Mouse (Mus musculus) cerebellum, postnatal 4 days (tissue): ENCODE data around the gene Ccr1.
"Not testable (repeated sequence)": the region's sequence is repeated elsewhere in the genome, so short reads cannot be mapped to it uniquely, and the experiment has no call there.

ENCODE experiments used
- DNase-seq, 2 experiments: peaks; one replicate each; pipeline ENCODE4 v3.0.0; 2022; ENCODE audit warnings: low spot score in 2 of 2, mixed read lengths in 1 of 2

The Ccr1 gene

GRCm38 (mm10) chr9:123968290-123968912, at the start of gene Ccr1:
Gene Ccr1, minus strand, starts transcription at chr9:123968692.
- no peak for DNase-seq

- DNase-seq: no peak
Measured at GRCm38 (mm10) chr9:124016048-124016447, 47.6 kb upstream of the Ccr1 start.

- no peak for DNase-seq
Measured at GRCm38 (mm10) chr9:124014985-124015652, 46.6 kb upstream of the Ccr1 start.

- no peak for DNase-seq
Measured at GRCm38 (mm10) chr9:124013270-124013669, 44.8 kb upstream of the Ccr1 start.

- DNase-seq: no peak
Measured at GRCm38 (mm10) chr9:124012691-124013090, 44.2 kb upstream of the Ccr1 start.

- no peak for DNase-seq
Measured at GRCm38 (mm10) chr9:123999784-124000183, 31.3 kb upstream of the Ccr1 start.

- no peak for DNase-seq
Measured at GRCm38 (mm10) chr9:123997719-123998118, 29.2 kb upstream of the Ccr1 start.

- DNase-seq: no peak
Measured at GRCm38 (mm10) chr9:123991312-123991906, 22.9 kb upstream of the Ccr1 start.

- DNase-seq: no peak
Measured at GRCm38 (mm10) chr9:123989671-123990070, 21.2 kb upstream of the Ccr1 start.

- no peak for DNase-seq
Measured at GRCm38 (mm10) chr9:123986217-123986616, 17.7 kb upstream of the Ccr1 start.

GRCm38 (mm10) chr9:123984943-123985342, 16.5 kb upstream of the Ccr1 start:
- DNase-seq: no peak

GRCm38 (mm10) chr9:123982720-123983119, 14.2 kb upstream of the Ccr1 start:
- DNase-seq: no peak

- DNase-seq: no peak
Measured at GRCm38 (mm10) chr9:123981909-123982308, 13.4 kb upstream of the Ccr1 start.

- DNase-seq: not testable (repeated sequence)
Measured at GRCm38 (mm10) chr9:123980858-123981475, 12.5 kb upstream of the Ccr1 start.

GRCm38 (mm10) chr9:123978308-123978707, 9.8 kb upstream of the Ccr1 start, which contains the start of gene Ccr1l1:
Gene Ccr1l1, minus strand, starts transcription at chr9:123978408.
- no peak for DNase-seq

GRCm38 (mm10) chr9:123976876-123977663, 8.6 kb upstream of the Ccr1 start:
- DNase-seq: no peak

- DNase-seq: no peak
Measured at GRCm38 (mm10) chr9:123975630-123976029, 7.1 kb upstream of the Ccr1 start.

GRCm38 (mm10) chr9:123966858-123967495, 1.5 kb downstream of the Ccr1 start:
- DNase-seq: not testable (repeated sequence)

- no peak for DNase-seq
Measured at GRCm38 (mm10) chr9:123964776-123965175, 3.7 kb downstream of the Ccr1 start.

- no peak for DNase-seq
Measured at GRCm38 (mm10) chr9:123960161-123960560, 8.3 kb downstream of the Ccr1 start.

- no peak for DNase-seq
Measured at GRCm38 (mm10) chr9:123957911-123958413, 10.5 kb downstream of the Ccr1 start.
